ENCODE assay signal across 8 mouse cellular contexts in the genomic region with DNA sequence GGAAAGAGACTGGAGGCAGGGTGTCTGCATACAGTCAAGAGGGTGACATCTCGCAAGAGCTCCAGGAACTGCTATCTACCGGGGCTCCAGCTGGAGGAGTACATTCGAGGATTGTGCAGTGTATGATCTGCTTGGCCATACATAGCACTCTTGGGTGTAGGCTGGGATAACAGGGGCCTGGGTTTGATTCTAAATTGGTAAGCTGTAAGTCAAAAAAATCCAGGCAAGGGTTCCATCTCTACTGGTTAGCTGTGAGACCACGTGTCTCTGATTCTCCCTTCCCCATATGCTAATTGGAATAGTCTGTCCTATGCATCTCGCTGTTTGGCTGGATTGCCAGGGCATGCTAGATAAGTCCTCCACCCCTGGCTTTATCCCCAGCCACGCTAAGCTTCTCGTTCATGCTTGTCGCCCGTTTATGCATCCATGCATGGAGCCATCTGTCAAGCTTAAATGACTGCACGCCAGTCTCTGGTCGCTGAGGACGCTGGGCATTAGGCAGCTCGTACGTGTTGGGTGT. TPM values are rescaled to one million over a fixed set of nuclear protein-coding genes. Genes with fewer than 3 reads are reported as not detected.
DNase-seq lines count a peak whose midpoint lies in the region; ATAC-seq lines count a peak whose summit lies in the region.

No protein-coding gene starts in this region.

- no peak overlapping the region for H3K9ac ChIP-seq in kidney, embryonic 14.5 days (ENCODE audit: low read depth, low read length)
- H3K9ac ChIP-seq in embryonic facial prominence, embryonic 12.5 days, result no peak overlapping the region
- no peak overlapping the region for H3K9ac ChIP-seq in hindbrain, embryonic 16.5 days (ENCODE audit: low read depth, low read length)
- no peak overlapping the region for H3K9ac ChIP-seq in neural tube, embryonic 13.5 days

- no peaks in the 10 kb centered on the region for H3K36me3 ChIP-seq in kidney, embryonic 14.5 days (ENCODE audit: control insufficient read depth, insufficient read depth, low read length)
- H3K36me3 ChIP-seq in embryonic facial prominence, embryonic 12.5 days, result no peaks in the 10 kb centered on the region
- no peaks in the 10 kb centered on the region for H3K36me3 ChIP-seq in hindbrain, embryonic 16.5 days (ENCODE audit: control insufficient read depth, insufficient read depth, low read length)
- H3K36me3 ChIP-seq in neural tube, embryonic 13.5 days, result no peaks in the 10 kb centered on the region

- H3K27ac ChIP-seq in kidney, embryonic 14.5 days (ENCODE audit: low read depth, low read length), result peak overlapping the region; percentile 87
- H3K27ac ChIP-seq in embryonic facial prominence, embryonic 12.5 days, result peak overlapping the region; percentile 96
- H3K27ac ChIP-seq in hindbrain, embryonic 16.5 days (ENCODE audit: low read depth, low read length), result 0 out of 2 replicates have a peak overlapping the region, but pooled peaks have one; percentile 10
- peak overlapping the region; percentile 46; the same call in 1 of the 2 replicates for H3K27ac ChIP-seq in neural tube, embryonic 13.5 days (replicated peaks)

- no peaks in the 10 kb centered on the region for H3K27me3 ChIP-seq in kidney, embryonic 14.5 days (ENCODE audit: control insufficient read depth, insufficient read depth, low read length)
- H3K27me3 ChIP-seq in embryonic facial prominence, embryonic 12.5 days, result no peaks in the 10 kb centered on the region
- H3K27me3 ChIP-seq in hindbrain, embryonic 16.5 days (replicated peaks; ENCODE audit: control insufficient read depth, insufficient read depth, low read length), result no peaks in the 10 kb centered on the region
- H3K27me3 ChIP-seq in neural tube, embryonic 13.5 days, result no peaks in the 10 kb centered on the region

- peak overlapping the region; percentile 27; the same call in 1 of the 2 replicates for H3K4me2 ChIP-seq in kidney, embryonic 14.5 days (replicated peaks; ENCODE audit: low read depth, low read length)
- peak overlapping the region; percentile 36 for H3K4me2 ChIP-seq in embryonic facial prominence, embryonic 12.5 days (replicated peaks)
- H3K4me2 ChIP-seq in hindbrain, embryonic 16.5 days (ENCODE audit: low read length), result peak overlapping the region; percentile 38
- no peak overlapping the region for H3K4me2 ChIP-seq in neural tube, embryonic 13.5 days

- H3K9me3 ChIP-seq in kidney, embryonic 14.5 days (ENCODE audit: control insufficient read depth, low read length), result no peaks in the 10 kb centered on the region
- H3K9me3 ChIP-seq in embryonic facial prominence, embryonic 12.5 days, result no peaks in the 10 kb centered on the region
- no peaks in the 10 kb centered on the region for H3K9me3 ChIP-seq in hindbrain, embryonic 16.5 days (ENCODE audit: control insufficient read depth, low read length)
- H3K9me3 ChIP-seq in neural tube, embryonic 13.5 days, result no peaks in the 10 kb centered on the region

- H3K4me3 ChIP-seq in kidney, embryonic 14.5 days (ENCODE audit: low read length), result no peak overlapping the region
- 0 out of 2 replicates have a peak overlapping the region, but pooled peaks have one; percentile 10 for H3K4me3 ChIP-seq in embryonic facial prominence, embryonic 12.5 days
- no peak overlapping the region for H3K4me3 ChIP-seq in hindbrain, embryonic 16.5 days (ENCODE audit: low read length)
- H3K4me3 ChIP-seq in neural tube, embryonic 13.5 days, result no peak overlapping the region

- DNase-seq in kidney, adult 9 months, result no peak
- DNase-seq in spleen, adult 12 weeks (ENCODE audit: low spot score), result no peak
- no peak for DNase-seq in T-cell, adult 2 months (ENCODE audit: low spot score)
- no peak for DNase-seq in spleen, postnatal 36 days (ENCODE audit: low spot score in 2 of 2)

- peaks cover 20% of the 10 kb centered on the region for H3K4me1 ChIP-seq in kidney, embryonic 14.5 days (ENCODE audit: control insufficient read depth, insufficient read depth, low read length)
- peaks cover 56% of the 10 kb centered on the region for H3K4me1 ChIP-seq in embryonic facial prominence, embryonic 12.5 days
- peaks cover 3% of the 10 kb centered on the region for H3K4me1 ChIP-seq in hindbrain, embryonic 16.5 days (ENCODE audit: control insufficient read depth, insufficient read depth, low read depth, low read length)
- peaks cover 21% of the 10 kb centered on the region for H3K4me1 ChIP-seq in neural tube, embryonic 13.5 days (replicated peaks)

- WGBS in kidney, embryonic 14.5 days, result 26% methylated on average over 14 of the region's 14 CpGs
- WGBS in embryonic facial prominence, embryonic 12.5 days, result 15% methylated on average over 14 of the region's 14 CpGs
- 31% methylated on average over 14 of the region's 14 CpGs for WGBS in hindbrain, embryonic 16.5 days
- 38% methylated on average over 14 of the region's 14 CpGs for WGBS in neural tube, embryonic 13.5 days

- ATAC-seq in kidney, embryonic 14.5 days (ENCODE audit: low FRiP score, low TSS enrichment), result peak; percentile 40
- peak; percentile 37; the same call in 1 of the 2 replicates for ATAC-seq in embryonic facial prominence, embryonic 12.5 days (ENCODE audit: insufficient number of reproducible peaks, insufficient read depth, low FRiP score, low TSS enrichment)
- ATAC-seq in hindbrain, embryonic 16.5 days, result peak; percentile 80
- no peak for ATAC-seq in neural tube, embryonic 13.5 days (ENCODE audit: low read depth)

RNA-seq across cellular contexts. Expression of a gene that starts 20.8 kb away (rescaled TPM):
- 41.7 and 49.7 TPM in 2 replicates for polyA plus RNA-seq in kidney, embryonic 14.5 days (2014; fragmentation: Nextera tagmentation; extraction: Ambion mirVana)
- polyA plus RNA-seq in embryonic facial prominence, embryonic 12.5 days (2016; fragmentation: Nextera tagmentation; extraction: Ambion mirVana), result 93.6 and 97.8 TPM in 2 replicates
- polyA plus RNA-seq in hindbrain, embryonic 16.5 days (2015; fragmentation: Nextera tagmentation; extraction: Ambion mirVana), result 6.0 and 6.7 TPM in 2 replicates
- polyA plus RNA-seq in neural tube, embryonic 13.5 days (2015; fragmentation: Nextera tagmentation; extraction: Ambion mirVana), result 14.8 and 21.1 TPM in 2 replicates

RNA-seq across cellular contexts. Expression of a gene that starts 38.6 kb away (rescaled TPM):
- polyA plus RNA-seq in kidney, embryonic 14.5 days (2014; fragmentation: Nextera tagmentation; extraction: Ambion mirVana), result 0.40 and 1.4 TPM in 2 replicates
- polyA plus RNA-seq in embryonic facial prominence, embryonic 12.5 days (2016; fragmentation: Nextera tagmentation; extraction: Ambion mirVana), result 0.65 and 1.3 TPM in 2 replicates
- 0.15 and 0.17 TPM in 2 replicates for polyA plus RNA-seq in hindbrain, embryonic 16.5 days (2015; fragmentation: Nextera tagmentation; extraction: Ambion mirVana)
- 0.15 and 0.25 TPM in 2 replicates for polyA plus RNA-seq in neural tube, embryonic 13.5 days (2015; fragmentation: Nextera tagmentation; extraction: Ambion mirVana)

RNA-seq across cellular contexts. Expression of a gene that starts 45.7 kb away (rescaled TPM):
- polyA plus RNA-seq in kidney, embryonic 14.5 days (2014; fragmentation: Nextera tagmentation; extraction: Ambion mirVana), result 5.7 and 8.3 TPM in 2 replicates
- 11.8 and 12.3 TPM in 2 replicates for polyA plus RNA-seq in embryonic facial prominence, embryonic 12.5 days (2016; fragmentation: Nextera tagmentation; extraction: Ambion mirVana)
- polyA plus RNA-seq in hindbrain, embryonic 16.5 days (2015; fragmentation: Nextera tagmentation; extraction: Ambion mirVana), result 2.8 and 4.1 TPM in 2 replicates
- polyA plus RNA-seq in neural tube, embryonic 13.5 days (2015; fragmentation: Nextera tagmentation; extraction: Ambion mirVana), result 7.5 and 8.7 TPM in 2 replicates

Comparison
In these comparisons a context has a peak if more than half of its experiments do, and no peak if none do; other contexts are left out.
1. H3K27ac ChIP-seq: peak in every context shown above with its lines; median percentile 96 in embryonic facial prominence, embryonic 12.5 days; 87 in kidney, embryonic 14.5 days; 46 in neural tube, embryonic 13.5 days; 10 in hindbrain, embryonic 16.5 days.